Mouse (Mus musculus) limb, embryonic 13.5 days (tissue): ENCODE results near the gene Jak1. TPM values are rescaled to one million over a fixed set of nuclear protein-coding genes. Genes with fewer than 3 reads are reported as not detected.
A peak's percentile ranks its signal among the peaks of the same experiment; 100 is the strongest.
"Not testable (repeated sequence)": the region's sequence is repeated elsewhere in the genome, so short reads cannot be mapped to it uniquely, and the experiment has no call there.

Source experiments
- ATAC-seq: fragments of 200-750 bp; cut with Nextera tagmentation; 2 replicates; pipeline ENCODE4 v1.8.0; 2017; ENCODE audit warnings: low read depth, moderate number of reproducible peaks, moderate TSS enrichment; ENCODE audit not compliant: low FRiP score
- H3K27ac ChIP-seq: fragments of 300-500 bp; sonication (generic); 2 replicates; pipeline ENCODE4 v1.5.1; 2015; ENCODE audit warnings: inconsistent platforms, mild to moderate bottlenecking, moderate library complexity
- H3K27me3 ChIP-seq: fragments of 300-500 bp; sonication (generic); 2 replicates; pipeline ENCODE4 v1.6.1; 2015; ENCODE audit warnings: mild to moderate bottlenecking, inconsistent platforms
- H3K36me3 ChIP-seq: fragments of 300-500 bp; sonication (generic); 2 replicates; pipeline ENCODE4 v1.6.1; 2015; ENCODE audit warnings: inconsistent platforms, mild to moderate bottlenecking, moderate library complexity
- H3K4me1 ChIP-seq: fragments of 300-500 bp; sonication (generic); 2 replicates; pipeline ENCODE4 v1.6.1; 2015; ENCODE audit warnings: inconsistent platforms
- H3K4me2 ChIP-seq: fragments of 300-500 bp; sonication (generic); replicated peaks from 2 replicates; pipeline ENCODE4 v1.6.1; 2015; ENCODE audit warnings: inconsistent platforms, mild to moderate bottlenecking, moderate library complexity
- H3K4me3 ChIP-seq: fragments of 300-500 bp; sonication (generic); 2 replicates; pipeline ENCODE4 v1.5.1; 2015; ENCODE audit warnings: moderate library complexity, mild to moderate bottlenecking, inconsistent platforms
- H3K9ac ChIP-seq: fragments of 300-500 bp; sonication (generic); 2 replicates; pipeline ENCODE4 v1.6.1; 2015; ENCODE audit warnings: mild to moderate bottlenecking, inconsistent platforms
- H3K9me3 ChIP-seq: fragments of 300-500 bp; sonication (generic); 2 replicates; pipeline ENCODE4 v1.6.1; 2016; ENCODE audit warnings: inconsistent platforms
- WGBS: fragments of 180-500 bp; shearing (Covaris S2); methylation state at CpG from one replicate; pipeline ENCODE4 v1.1.7; 2015; 5-methylcytosine and 5-hydroxymethylcytosine counted together
- polyA plus RNA-seq: library from polyadenylated mRNA; unstranded; fragments of >200 nt; fragmentation: Nextera tagmentation; extraction: Ambion mirVana; gene quantifications from 2 replicates; pipeline ENCODE4 v1.2.1, GENCODE M21; 2015

Jak1 gene
- polyA plus RNA-seq, 1 experiment from 2014 or later, result 88.0 TPM

- Histone ChIP-seq H3K4me1 (peaks cover 22% of the 10 kb centered on the region), H3K27me3 (peaks cover 35% of the 10 kb centered on the region), H3K9me3 (no peaks in the 10 kb centered on the region), H3K4me3 (peak overlapping the region; percentile 47), H3K9ac (peak overlapping the region; percentile 67), H3K36me3 (no peaks in the 10 kb centered on the region), H3K27ac (0 out of 2 replicates have a peak overlapping the region, but pooled peaks have one; percentile 79), H3K4me2 (peak overlapping the region; percentile 88)
- WGBS, result under 1% methylated on average over 49 of the region's 49 CpGs
- ATAC-seq, result peak; percentile 37
These were observed 27.9 kb upstream of the Jak1 start for GRCm38 (mm10) chr4:101292736-101293541.

GRCm38 (mm10) chr4:101292028-101292735, 27.1 kb upstream of the Jak1 start:
- no peaks in the 10 kb centered on the region for H3K9me3 ChIP-seq
- peak; percentile 88 for ATAC-seq
- 1% methylated on average over 41 of the region's 41 CpGs for WGBS
- peak overlapping the region; percentile 79 for H3K27ac ChIP-seq
- peaks cover 35% of the 10 kb centered on the region for H3K27me3 ChIP-seq
- H3K9ac ChIP-seq, result peak overlapping the region; percentile 67
- no peaks in the 10 kb centered on the region for H3K36me3 ChIP-seq
- H3K4me2 ChIP-seq, result peak overlapping the region; percentile 88
- peaks cover 22% of the 10 kb centered on the region for H3K4me1 ChIP-seq
- H3K4me3 ChIP-seq, result peak overlapping the region; percentile 47

GRCm38 (mm10) chr4:101288292-101288691, 23.2 kb upstream of the Jak1 start:
- H3K9ac ChIP-seq, result no peak overlapping the region
- no peak overlapping the region for H3K4me3 ChIP-seq
- no peak for ATAC-seq
- no peak overlapping the region for H3K4me2 ChIP-seq
- WGBS, result 85% methylated on average over 11 of the region's 11 CpGs
- peaks cover 28% of the 10 kb centered on the region for H3K4me1 ChIP-seq
- no peaks in the 10 kb centered on the region for H3K9me3 ChIP-seq
- no peak overlapping the region for H3K27ac ChIP-seq
- H3K27me3 ChIP-seq, result peaks cover 24% of the 10 kb centered on the region
- no peaks in the 10 kb centered on the region for H3K36me3 ChIP-seq

GRCm38 (mm10) chr4:101286562-101286961, 21.5 kb upstream of the Jak1 start:
- ATAC-seq, result no peak
- no peaks in the 10 kb centered on the region for H3K36me3 ChIP-seq
- H3K27ac ChIP-seq, result no peak overlapping the region
- no peaks in the 10 kb centered on the region for H3K9me3 ChIP-seq
- peaks cover 17% of the 10 kb centered on the region; the same call in 1 of the 2 replicates for H3K27me3 ChIP-seq
- no peak overlapping the region for H3K4me3 ChIP-seq
- 65% methylated on average over 6 of the region's 6 CpGs for WGBS
- H3K9ac ChIP-seq, result no peak overlapping the region
- H3K4me2 ChIP-seq, result no peak overlapping the region
- peaks cover 13% of the 10 kb centered on the region for H3K4me1 ChIP-seq

- no peaks in the 10 kb centered on the region for H3K36me3 ChIP-seq
- H3K4me1 ChIP-seq, result peaks cover 9% of the 10 kb centered on the region; the same call in 1 of the 2 replicates
- H3K27me3 ChIP-seq, result peaks cover 13% of the 10 kb centered on the region; the same call in 1 of the 2 replicates
- peak; percentile 59; the same call in 1 of the 2 replicates for ATAC-seq
- H3K4me2 ChIP-seq, result no peak overlapping the region
- no peaks in the 10 kb centered on the region for H3K9me3 ChIP-seq
- H3K9ac ChIP-seq, result no peak overlapping the region
- WGBS, result 59% methylated on average over 2 of the region's 2 CpGs
- no peak overlapping the region for H3K27ac ChIP-seq
- no peak overlapping the region for H3K4me3 ChIP-seq
These were observed 20.9 kb upstream of the Jak1 start for GRCm38 (mm10) chr4:101285906-101286432.

GRCm38 (mm10) chr4:101283938-101284337, 18.9 kb upstream of the Jak1 start:
- ATAC-seq, result no peak
- no peak overlapping the region for H3K9ac ChIP-seq
- 86% methylated on average over 4 of the region's 4 CpGs for WGBS
- H3K27ac ChIP-seq, result no peak overlapping the region
- H3K9me3 ChIP-seq, result no peaks in the 10 kb centered on the region
- H3K4me3 ChIP-seq, result no peak overlapping the region
- H3K4me2 ChIP-seq, result no peak overlapping the region
- peaks cover 5% of the 10 kb centered on the region; the same call in 1 of the 2 replicates for H3K27me3 ChIP-seq
- H3K4me1 ChIP-seq, result peaks cover 20% of the 10 kb centered on the region
- no peaks in the 10 kb centered on the region for H3K36me3 ChIP-seq

- peaks cover 20% of the 10 kb centered on the region for H3K4me1 ChIP-seq
- H3K9me3 ChIP-seq, result no peaks in the 10 kb centered on the region
- no peak overlapping the region for H3K4me3 ChIP-seq
- 73% methylated on average over 1 of the region's 1 CpGs for WGBS
- ATAC-seq, result no peak
- H3K36me3 ChIP-seq, result no peaks in the 10 kb centered on the region
- 0 out of 2 replicates have a peak, but pooled peaks cover 3% of the 10 kb centered on the region for H3K27me3 ChIP-seq
- no peak overlapping the region for H3K27ac ChIP-seq
- no peak overlapping the region for H3K9ac ChIP-seq
- no peak overlapping the region for H3K4me2 ChIP-seq
These were observed 17.2 kb upstream of the Jak1 start for GRCm38 (mm10) chr4:101282237-101282636.

- no peak overlapping the region for H3K4me3 ChIP-seq
- H3K27me3 ChIP-seq, result 0 out of 2 replicates have a peak, but pooled peaks cover 3% of the 10 kb centered on the region
- H3K9me3 ChIP-seq, result no peaks in the 10 kb centered on the region
- H3K4me2 ChIP-seq, result no peak overlapping the region
- no peak overlapping the region for H3K9ac ChIP-seq
- ATAC-seq, result peak; percentile 61; the same call in 1 of the 2 replicates
- 50% methylated on average over 2 of the region's 2 CpGs for WGBS
- H3K36me3 ChIP-seq, result no peaks in the 10 kb centered on the region
- no peak overlapping the region for H3K27ac ChIP-seq
- H3K4me1 ChIP-seq, result peaks cover 15% of the 10 kb centered on the region
These were observed 15.0 kb upstream of the Jak1 start for GRCm38 (mm10) chr4:101280119-101280518.

GRCm38 (mm10) chr4:101276456-101277070, 11.5 kb upstream of the Jak1 start:
- WGBS, result 86% methylated on average over 6 of the region's 6 CpGs
- no peaks in the 10 kb centered on the region for H3K9me3 ChIP-seq
- H3K4me1 ChIP-seq, result peaks cover 12% of the 10 kb centered on the region
- no peaks in the 10 kb centered on the region for H3K36me3 ChIP-seq
- no peaks in the 10 kb centered on the region for H3K27me3 ChIP-seq
- ATAC-seq, result no peak
- no peak overlapping the region for H3K9ac ChIP-seq
- no peak overlapping the region for H3K27ac ChIP-seq
- H3K4me3 ChIP-seq, result no peak overlapping the region
- no peak overlapping the region for H3K4me2 ChIP-seq

- no peak overlapping the region for H3K4me2 ChIP-seq
- H3K36me3 ChIP-seq, result no peaks in the 10 kb centered on the region
- H3K27ac ChIP-seq, result no peak overlapping the region
- no peak overlapping the region for H3K9ac ChIP-seq
- no peak for ATAC-seq
- WGBS, result 90% methylated on average over 3 of the region's 3 CpGs
- H3K27me3 ChIP-seq, result no peaks in the 10 kb centered on the region
- no peaks in the 10 kb centered on the region for H3K9me3 ChIP-seq
- H3K4me1 ChIP-seq, result peaks cover 12% of the 10 kb centered on the region
- no peak overlapping the region for H3K4me3 ChIP-seq
These were observed 10.8 kb upstream of the Jak1 start for GRCm38 (mm10) chr4:101275881-101276280.

- no peak overlapping the region for H3K27ac ChIP-seq
- 80% methylated on average over 3 of the region's 3 CpGs for WGBS
- no peak overlapping the region for H3K9ac ChIP-seq
- no peak for ATAC-seq
- no peak overlapping the region for H3K4me2 ChIP-seq
- no peaks in the 10 kb centered on the region for H3K9me3 ChIP-seq
- H3K4me1 ChIP-seq, result no peaks in the 10 kb centered on the region
- H3K36me3 ChIP-seq, result no peaks in the 10 kb centered on the region
- H3K4me3 ChIP-seq, result no peak overlapping the region
- no peaks in the 10 kb centered on the region for H3K27me3 ChIP-seq
These were observed 5.7 kb upstream of the Jak1 start for GRCm38 (mm10) chr4:101270734-101271133.

- not testable (repeated sequence) for H3K4me3 ChIP-seq, H3K4me2 ChIP-seq, H3K9ac ChIP-seq, ATAC-seq, H3K27me3 ChIP-seq, H3K9me3 ChIP-seq, H3K27ac ChIP-seq, H3K4me1 ChIP-seq, H3K36me3 ChIP-seq
- WGBS, result 90% methylated on average over 1 of the region's 1 CpGs
These were observed 3.4 kb upstream of the Jak1 start for GRCm38 (mm10) chr4:101268506-101268905.
